Mouse (Mus musculus) liver, embryonic 15.5 days (tissue): ENCODE data around the gene Aes. TPM values are rescaled to one million over a fixed set of nuclear protein-coding genes. Genes with fewer than 3 reads are reported as not detected.

Source experiments
- ATAC-seq: fragments of 200-750 bp; cut with Nextera tagmentation; 2 replicates; pipeline ENCODE4 v1.8.0; 2017; ENCODE audit warnings: moderate number of reproducible peaks, mild to moderate bottlenecking, moderate library complexity; ENCODE audit not compliant: insufficient read depth
- H3K27ac ChIP-seq: fragments of 300-500 bp; sonication (generic); replicated peaks from 2 replicates; pipeline ENCODE4 v1.5.1; 2015; ENCODE audit warnings: mild to moderate bottlenecking, inconsistent platforms
- H3K27me3 ChIP-seq: fragments of 300-500 bp; sonication (generic); 2 replicates; pipeline ENCODE4 v1.6.1; 2015; ENCODE audit warnings: mild to moderate bottlenecking, inconsistent platforms
- H3K36me3 ChIP-seq: fragments of 300-500 bp; sonication (generic); replicated peaks from 2 replicates; pipeline ENCODE4 v1.6.1; 2015; ENCODE audit warnings: moderate library complexity, mild to moderate bottlenecking, inconsistent platforms
- H3K4me1 ChIP-seq: fragments of 300-500 bp; sonication (generic); replicated peaks from 2 replicates; pipeline ENCODE4 v1.6.1; 2015; ENCODE audit warnings: inconsistent platforms
- H3K4me2 ChIP-seq: fragments of 300-500 bp; sonication (generic); 2 replicates; pipeline ENCODE4 v1.6.1; 2015; ENCODE audit warnings: moderate library complexity, mild to moderate bottlenecking, inconsistent platforms
- H3K4me3 ChIP-seq: fragments of 300-500 bp; sonication (generic); replicated peaks from 2 replicates; pipeline ENCODE4 v1.5.1; 2015; ENCODE audit warnings: mild to moderate bottlenecking, inconsistent platforms
- H3K9ac ChIP-seq: fragments of 300-500 bp; sonication (generic); 2 replicates; pipeline ENCODE4 v1.6.1; 2015; ENCODE audit warnings: moderate library complexity, mild to moderate bottlenecking, inconsistent platforms
- H3K9me3 ChIP-seq: fragments of 300-500 bp; sonication (generic); replicated peaks from 2 replicates; pipeline ENCODE4 v1.6.1; 2016; ENCODE audit warnings: inconsistent platforms
- WGBS: fragments of 180-500 bp; shearing (Covaris S2); methylation state at CpG from one replicate; pipeline ENCODE4 v1.1.7; 2015; ENCODE audit warnings: mixed read lengths; ENCODE audit not compliant: insufficient replicate concordance; 5-methylcytosine and 5-hydroxymethylcytosine counted together
- polyA plus RNA-seq: library from polyadenylated mRNA; unstranded; fragments of >200 nt; fragmentation: Nextera tagmentation; extraction: Ambion mirVana; gene quantifications from 2 replicates; pipeline ENCODE4 v1.2.1, GENCODE M21; 2015

The Aes gene
- 243 and 271 TPM in 2 replicates for polyA plus RNA-seq

GRCm38 (mm10) chr10:81559163-81559626 lies at the start of gene Aes:
TSS of gene Aes (plus strand) at chr10:81559488.
- 2% methylated on average over 38 of the region's 53 CpGs for WGBS
- Histone ChIP-seq H3K9me3 (no peaks in the 10 kb centered on the region), H3K4me1 (peaks cover 56% of the 10 kb centered on the region)

GRCm38 (mm10) chr10:81510246-81510810 lies 49.0 kb upstream of the Aes start:
- Histone ChIP-seq H3K9ac (no peak overlapping the region), H3K27ac (no peak overlapping the region), H3K4me3 (no peak overlapping the region), H3K27me3 (no peaks in the 10 kb centered on the region), H3K9me3 (no peaks in the 10 kb centered on the region), H3K4me1 (0 out of 2 replicates have a peak, but pooled peaks cover 8% of the 10 kb centered on the region), H3K4me2 (no peak overlapping the region), H3K36me3 (peaks cover 14% of the 10 kb centered on the region)
- no peak for ATAC-seq
- WGBS: 59% methylated on average over 14 of the region's 14 CpGs

More at GRCm38 (mm10) chr10:81559163-81559626, at the start of gene Aes:
- Histone ChIP-seq H3K4me3 (peak within 1 kb of the TSS; percentile 80), H3K36me3 (peaks cover 18% of the 10 kb centered on the region), H3K27ac (peak within 1 kb of the TSS; percentile 83), H3K4me2 (peak within 1 kb of the TSS; percentile 93), H3K27me3 (no peaks in the 10 kb centered on the region), H3K9ac (peak within 1 kb of the TSS; percentile 81)
- ATAC-seq: peak; percentile 60

DNA sequence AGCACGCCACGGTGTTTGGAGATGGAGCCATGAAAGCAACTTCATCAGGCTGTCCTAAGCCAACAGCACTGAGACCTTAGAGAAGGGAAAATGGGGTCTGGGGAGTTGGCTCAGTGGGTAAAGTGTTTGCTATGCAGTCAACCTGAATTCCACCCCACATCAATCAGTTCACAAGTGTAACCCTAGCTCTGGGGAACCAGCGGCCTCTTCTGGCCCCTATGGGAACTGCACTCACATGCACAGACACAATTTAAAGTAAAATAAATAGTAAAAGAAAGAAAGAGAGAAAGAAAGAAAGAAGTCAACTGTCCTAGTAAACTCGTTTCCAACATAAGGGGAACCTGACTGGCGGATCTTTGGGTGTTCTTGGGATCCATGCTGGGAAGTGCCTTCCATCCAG lies 45.5 kb upstream of the Aes start:
- no peak overlapping the region for H3K27ac ChIP-seq
- H3K4me3 ChIP-seq: no peak overlapping the region
- peaks cover 19% of the 10 kb centered on the region for H3K4me1 ChIP-seq
- H3K4me2 ChIP-seq: no peak overlapping the region
- ATAC-seq: no peak
- H3K36me3 ChIP-seq: peaks cover 12% of the 10 kb centered on the region
- no peaks in the 10 kb centered on the region for H3K27me3 ChIP-seq
- 74% methylated on average over 5 of the region's 5 CpGs for WGBS
- H3K9me3 ChIP-seq: no peaks in the 10 kb centered on the region
- H3K9ac ChIP-seq: no peak overlapping the region

GRCm38 (mm10) chr10:81517227-81517626 lies 42.1 kb upstream of the Aes start:
- no peaks in the 10 kb centered on the region for H3K9me3 ChIP-seq
- H3K4me1 ChIP-seq: peaks cover 38% of the 10 kb centered on the region
- H3K4me3 ChIP-seq: no peak overlapping the region
- H3K36me3 ChIP-seq: peaks cover 12% of the 10 kb centered on the region
- 0 out of 2 replicates have a peak, but pooled peaks cover 4% of the 10 kb centered on the region for H3K27me3 ChIP-seq
- H3K27ac ChIP-seq: 0 out of 2 replicates have a peak overlapping the region, but pooled peaks have one; percentile 24
- no peak overlapping the region for H3K4me2 ChIP-seq
- ATAC-seq: no peak
- no peak overlapping the region for H3K9ac ChIP-seq
- WGBS: 51% methylated on average over 8 of the region's 8 CpGs

DNA sequence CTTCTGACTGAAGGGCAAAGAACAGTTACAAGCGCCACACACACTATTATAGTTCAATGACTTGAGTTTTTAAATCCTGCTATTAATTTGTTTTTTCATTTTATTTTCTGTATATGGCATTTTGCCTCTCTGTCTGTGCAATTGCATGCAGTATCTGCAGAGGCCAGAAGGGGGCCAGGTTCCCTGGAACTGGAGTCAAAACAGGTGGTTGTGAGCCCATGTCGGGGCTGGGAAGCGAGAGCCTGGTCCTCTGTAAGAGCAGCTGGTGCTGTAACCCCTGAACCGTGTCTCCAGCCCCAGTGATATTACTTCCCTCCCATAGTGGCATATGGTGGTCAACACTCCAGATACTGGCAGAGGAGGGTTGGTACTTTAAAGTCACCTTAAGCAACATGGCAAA lies 40.7 kb upstream of the Aes start:
- peaks cover 11% of the 10 kb centered on the region for H3K36me3 ChIP-seq
- peaks cover 46% of the 10 kb centered on the region for H3K4me1 ChIP-seq
- H3K4me3 ChIP-seq: no peak overlapping the region
- no peak for ATAC-seq
- 17% methylated on average over 4 of the region's 4 CpGs for WGBS
- 0 out of 2 replicates have a peak, but pooled peaks cover 4% of the 10 kb centered on the region for H3K27me3 ChIP-seq
- no peak overlapping the region for H3K9ac ChIP-seq
- no peaks in the 10 kb centered on the region for H3K9me3 ChIP-seq
- H3K4me2 ChIP-seq: 0 out of 2 replicates have a peak overlapping the region, but pooled peaks have one; percentile 24
- 0 out of 2 replicates have a peak overlapping the region, but pooled peaks have one; percentile 58 for H3K27ac ChIP-seq

DNA sequence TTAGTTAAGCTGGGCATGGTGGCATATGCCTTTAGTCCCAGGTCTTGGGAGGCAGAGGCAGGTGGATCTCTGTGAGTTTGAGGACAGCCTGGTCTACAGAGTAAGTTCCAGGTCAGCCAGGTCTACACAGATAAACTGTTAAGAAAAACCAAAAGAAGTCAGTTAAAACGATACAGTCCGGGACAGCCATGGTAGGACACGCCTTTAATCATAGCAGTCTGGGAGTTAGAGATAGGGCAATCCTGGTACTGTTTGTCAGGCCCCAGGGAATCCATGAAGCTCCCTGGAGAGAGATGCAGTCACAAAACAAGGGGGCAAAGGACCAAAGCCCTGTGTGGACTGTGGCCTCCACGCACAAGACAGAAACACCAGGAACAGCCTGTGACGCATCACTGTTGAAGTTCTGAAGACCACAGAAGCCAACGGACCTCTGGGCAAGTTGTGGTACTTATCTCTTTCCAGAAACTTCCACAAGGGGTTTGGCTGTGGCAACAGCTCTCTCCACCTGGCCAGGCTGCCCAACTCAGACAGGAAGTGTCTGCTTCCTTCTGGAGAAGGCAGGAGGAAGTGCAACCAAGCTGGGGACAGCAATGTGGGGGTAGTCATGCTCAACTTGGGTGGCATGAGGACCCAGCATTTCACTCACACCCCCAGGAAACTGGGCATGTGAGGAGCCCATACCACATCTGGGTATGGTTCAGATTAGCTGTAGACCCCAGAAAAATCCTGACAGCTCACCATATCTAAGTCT lies 39.9 kb upstream of the Aes start:
- Histone ChIP-seq H3K36me3 (peaks cover 3% of the 10 kb centered on the region; the same call in 1 of the 2 replicates), H3K27ac (peak overlapping the region; percentile 58), H3K4me2 (peak overlapping the region; percentile 24), H3K9me3 (no peaks in the 10 kb centered on the region), H3K4me3 (no peak overlapping the region), H3K27me3 (0 out of 2 replicates have a peak, but pooled peaks cover 4% of the 10 kb centered on the region), H3K4me1 (peaks cover 55% of the 10 kb centered on the region), H3K9ac (no peak overlapping the region)
- WGBS: 8% methylated on average over 6 of the region's 6 CpGs
- ATAC-seq: peak; percentile 76

DNA sequence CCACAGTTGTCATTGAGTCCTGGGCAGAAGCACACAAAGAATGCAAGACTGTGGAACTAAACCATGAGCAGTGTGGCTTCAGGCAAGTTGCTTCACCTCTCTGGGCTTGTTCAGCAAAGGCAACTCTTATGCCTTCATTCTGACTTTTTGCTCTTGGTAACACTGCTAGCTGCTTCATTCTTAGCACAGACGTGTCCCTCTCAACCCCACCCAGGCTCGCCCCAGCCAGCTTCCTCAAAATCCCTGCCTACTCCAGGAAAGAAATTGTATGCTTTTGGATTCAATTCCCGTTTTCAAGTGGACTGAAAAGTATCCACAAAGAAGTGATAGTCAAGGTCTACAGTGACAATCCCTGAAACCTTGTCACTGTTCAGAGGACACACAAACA lies 39.3 kb upstream of the Aes start:
- Histone ChIP-seq H3K27ac (peak overlapping the region; percentile 58; the same call in 1 of the 2 replicates), H3K4me3 (no peak overlapping the region), H3K9me3 (no peaks in the 10 kb centered on the region), H3K4me2 (no peak overlapping the region; the same call in 1 of the 2 replicates), H3K27me3 (0 out of 2 replicates have a peak, but pooled peaks cover 4% of the 10 kb centered on the region), H3K9ac (no peak overlapping the region), H3K4me1 (peaks cover 61% of the 10 kb centered on the region), H3K36me3 (no peaks in the 10 kb centered on the region)
- ATAC-seq: no peak
- 11% methylated on average over 3 of the region's 3 CpGs for WGBS

- Histone ChIP-seq H3K4me2 (peak overlapping the region; percentile 69), H3K27me3 (0 out of 2 replicates have a peak, but pooled peaks cover 4% of the 10 kb centered on the region), H3K4me1 (peaks cover 60% of the 10 kb centered on the region), H3K9me3 (no peaks in the 10 kb centered on the region), H3K36me3 (no peaks in the 10 kb centered on the region), H3K27ac (peak overlapping the region; percentile 78), H3K4me3 (peak overlapping the region; percentile 52), H3K9ac (peak overlapping the region; percentile 54; the same call in 1 of the 2 replicates)
- 30% methylated on average over 6 of the region's 6 CpGs for WGBS
- no peak for ATAC-seq
These were observed 36.1 kb upstream of the Aes start for GRCm38 (mm10) chr10:81523142-81523541.

DNA sequence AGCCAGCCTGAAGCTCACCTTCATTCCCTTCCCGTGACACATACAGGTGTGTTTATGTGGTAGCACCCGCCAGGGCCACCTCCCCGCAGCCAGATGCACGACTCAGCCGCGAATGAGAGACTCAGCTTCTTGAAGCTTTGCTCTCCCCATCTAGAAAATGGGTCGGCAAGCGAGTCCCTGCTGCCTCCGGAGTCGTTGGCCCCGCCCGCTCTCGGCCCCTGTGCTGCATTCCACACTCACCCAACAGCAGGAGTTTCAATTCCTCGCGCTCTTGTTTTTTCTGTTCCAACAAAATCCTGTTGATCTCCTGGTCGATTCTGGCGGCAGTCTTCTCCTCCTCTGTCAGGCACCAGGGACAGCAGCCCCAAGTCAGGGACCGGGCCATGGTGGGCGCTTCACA lies 35.7 kb upstream of the Aes start:
- under 1% methylated on average over 19 of the region's 19 CpGs for WGBS
- no peak for ATAC-seq

GRCm38 (mm10) chr10:81524051-81524605 lies 35.2 kb upstream of the Aes start, which contains the start of gene Gna15:
TSS of gene Gna15 (minus strand) at chr10:81524225.
- Histone ChIP-seq H3K4me2 (peak within 1 kb of the TSS; percentile 69), H3K9ac (peak within 1 kb of the TSS; percentile 54), H3K4me1 (peaks cover 50% of the 10 kb centered on the region), H3K27me3 (0 out of 2 replicates have a peak, but pooled peaks cover 4% of the 10 kb centered on the region), H3K36me3 (0 out of 2 replicates have a peak, but pooled peaks cover 3% of the 10 kb centered on the region), H3K9me3 (no peaks in the 10 kb centered on the region), H3K4me3 (peak within 1 kb of the TSS; percentile 52), H3K27ac (peak within 1 kb of the TSS; percentile 78)
- 1% methylated on average over 9 of the region's 9 CpGs for WGBS
- ATAC-seq: peak; percentile 47

More for the DNA sequence above, 35.7 kb upstream of the Aes start:
- Histone ChIP-seq H3K27me3 (0 out of 2 replicates have a peak, but pooled peaks cover 4% of the 10 kb centered on the region), H3K4me3 (peak overlapping the region; percentile 52), H3K9me3 (no peaks in the 10 kb centered on the region), H3K9ac (peak overlapping the region; percentile 54), H3K4me1 (peaks cover 55% of the 10 kb centered on the region), H3K27ac (peak overlapping the region; percentile 78), H3K36me3 (no peaks in the 10 kb centered on the region), H3K4me2 (peak overlapping the region; percentile 69)
